Mouse (Mus musculus): ENCODE results near the gene Ehmt2.
"Not testable (repeated sequence)": the region's sequence is repeated elsewhere in the genome, so short reads cannot be mapped to it uniquely, and the experiment has no call there.

Gene Ehmt2

DNA sequence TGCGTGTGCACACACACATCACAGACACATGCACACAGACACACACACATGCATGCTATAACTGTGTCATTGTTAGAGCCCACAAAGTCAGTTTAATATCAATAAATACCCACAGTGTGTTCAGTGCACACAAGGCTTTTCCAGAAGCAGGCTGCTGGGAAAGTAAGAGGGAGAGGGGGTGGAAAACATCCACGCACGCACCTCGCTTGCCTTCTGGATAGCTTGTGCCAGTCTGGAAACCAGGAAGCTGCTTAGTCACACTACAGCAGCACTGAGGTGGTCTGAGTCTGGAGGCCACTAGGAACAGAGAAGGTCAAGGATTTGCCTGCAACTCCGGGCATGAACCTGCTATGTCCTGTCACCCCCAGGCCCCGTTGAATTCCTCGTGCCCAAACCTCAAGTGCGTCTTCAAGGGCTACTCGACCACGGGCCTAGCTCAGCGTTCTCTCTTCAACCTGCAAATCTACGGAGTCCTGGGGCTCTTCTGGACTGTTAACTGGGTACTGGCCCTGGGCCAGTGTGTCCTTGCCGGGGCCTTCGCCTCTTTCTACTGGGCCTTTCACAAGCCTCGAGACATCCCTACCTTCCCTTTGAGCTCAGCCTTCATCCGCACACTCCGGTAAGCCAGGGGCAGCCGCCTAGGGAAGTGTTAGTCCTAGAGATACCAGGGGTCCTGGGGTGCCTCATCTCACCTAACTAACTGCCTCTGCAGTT lies 29.2 kb downstream of the Ehmt2 start:
- no peak for DNase-seq (ENCODE audit: low spot score in 2 of 2)

DNA sequence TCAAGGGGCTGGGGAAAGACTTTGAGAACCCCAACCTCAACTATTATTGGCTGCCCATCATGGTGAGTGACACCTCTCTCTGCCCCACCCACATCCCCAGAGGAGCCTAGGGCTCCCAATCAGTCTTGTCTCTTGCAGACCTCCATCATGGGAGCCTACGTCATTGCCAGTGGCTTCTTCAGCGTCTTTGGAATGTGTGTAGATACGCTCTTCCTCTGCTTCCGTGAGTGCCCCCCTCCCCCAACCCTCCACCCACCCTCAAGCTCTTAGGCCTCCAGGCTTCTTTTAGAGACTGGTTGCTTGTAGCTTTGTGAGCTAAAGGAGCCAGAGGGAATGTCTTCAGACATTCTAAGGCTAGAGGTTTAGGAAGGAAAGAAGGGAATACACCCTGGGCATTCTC lies 30.6 kb downstream of the Ehmt2 start:
- DNase-seq (ENCODE audit: low spot score in 2 of 2): no peak

DNA sequence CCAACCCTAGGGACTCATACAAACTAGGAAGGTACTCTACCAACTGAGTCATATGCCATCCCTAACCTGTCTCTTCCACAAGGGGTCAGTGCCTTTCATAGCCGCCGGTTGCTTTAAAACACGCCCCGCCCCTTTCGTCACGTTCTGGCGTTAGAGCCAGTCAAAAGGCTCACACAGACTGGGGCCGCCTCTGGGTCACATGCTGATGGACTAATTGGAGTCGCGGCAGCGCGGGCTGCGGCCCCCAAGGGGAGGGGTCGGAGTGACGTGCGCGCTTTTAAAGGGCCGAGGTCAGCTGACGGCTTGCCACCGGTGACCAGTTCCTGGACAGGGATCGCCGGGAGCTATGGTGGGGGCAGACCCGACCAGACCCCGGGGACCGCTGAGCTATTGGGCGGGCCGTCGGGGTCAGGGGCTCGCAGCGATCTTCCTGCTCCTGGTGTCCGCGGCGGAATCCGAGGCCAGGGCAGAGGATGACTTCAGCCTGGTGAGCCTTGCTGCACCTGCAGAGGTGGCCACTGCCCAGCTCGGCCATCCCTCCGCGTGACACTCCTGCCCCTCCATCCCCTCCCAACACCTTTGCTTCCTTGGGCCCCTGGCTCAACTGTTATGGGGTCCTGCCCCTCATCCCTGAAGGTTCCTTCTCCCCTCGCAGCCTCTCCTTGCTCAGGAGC lies 32.9 kb downstream of the Ehmt2 start, which contains the start of gene Neu1:
Neu1 (plus strand) TSS at position 193 of the 674 bp plus-strand sequence.
- DNase-seq (ENCODE audit: low spot score in 2 of 2): peak; percentile 90 to 97

DNA sequence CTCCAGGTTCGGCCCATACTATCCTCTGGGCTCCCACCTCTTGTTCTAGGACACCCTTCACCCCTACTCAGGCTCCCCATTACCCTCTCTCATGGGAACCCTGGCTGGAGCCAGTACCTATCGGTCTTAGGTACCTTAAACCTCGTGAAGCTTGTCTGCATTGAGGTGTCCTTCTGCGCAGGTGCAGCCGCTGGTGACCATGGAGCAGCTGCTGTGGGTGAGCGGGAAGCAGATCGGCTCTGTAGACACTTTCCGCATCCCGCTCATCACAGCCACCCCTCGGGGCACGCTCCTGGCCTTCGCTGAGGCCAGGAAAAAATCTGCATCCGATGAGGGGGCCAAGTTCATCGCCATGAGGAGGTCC lies 33.4 kb downstream of the Ehmt2 start:
- no peak for DNase-seq (ENCODE audit: low spot score in 2 of 2)

- DNase-seq (ENCODE audit: low spot score in 2 of 2): no peak
Measured at GRCm38 (mm10) chr17:34932287-34932686, 34.0 kb downstream of the Ehmt2 start.

DNA sequence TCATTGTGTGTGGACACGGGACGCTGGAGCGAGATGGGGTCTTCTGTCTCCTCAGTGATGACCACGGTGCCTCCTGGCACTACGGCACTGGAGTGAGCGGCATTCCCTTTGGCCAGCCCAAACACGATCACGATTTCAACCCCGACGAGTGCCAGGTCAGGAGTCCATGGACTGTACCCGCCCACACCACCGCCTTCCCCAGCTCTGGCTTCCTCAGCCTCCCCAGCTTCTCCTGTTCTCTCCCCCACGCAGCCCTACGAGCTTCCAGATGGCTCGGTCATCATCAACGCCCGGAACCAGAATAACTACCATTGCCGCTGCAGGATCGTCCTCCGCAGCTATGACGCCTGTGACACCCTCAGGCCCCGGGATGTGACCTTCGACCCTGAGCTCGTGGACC lies 35.8 kb downstream of the Ehmt2 start:
- no peak for DNase-seq (ENCODE audit: low spot score in 2 of 2)

- DNase-seq (ENCODE audit: low spot score in 2 of 2): no peak
Measured at GRCm38 (mm10) chr17:34934830-34935229, 36.6 kb downstream of the Ehmt2 start.

- DNase-seq (ENCODE audit: low spot score in 2 of 2): no peak
Measured at GRCm38 (mm10) chr17:34937960-34938505, 39.8 kb downstream of the Ehmt2 start.

- no peak for DNase-seq (ENCODE audit: low spot score in 2 of 2)
Measured at GRCm38 (mm10) chr17:34941344-34942041, 43.2 kb downstream of the Ehmt2 start.

DNA sequence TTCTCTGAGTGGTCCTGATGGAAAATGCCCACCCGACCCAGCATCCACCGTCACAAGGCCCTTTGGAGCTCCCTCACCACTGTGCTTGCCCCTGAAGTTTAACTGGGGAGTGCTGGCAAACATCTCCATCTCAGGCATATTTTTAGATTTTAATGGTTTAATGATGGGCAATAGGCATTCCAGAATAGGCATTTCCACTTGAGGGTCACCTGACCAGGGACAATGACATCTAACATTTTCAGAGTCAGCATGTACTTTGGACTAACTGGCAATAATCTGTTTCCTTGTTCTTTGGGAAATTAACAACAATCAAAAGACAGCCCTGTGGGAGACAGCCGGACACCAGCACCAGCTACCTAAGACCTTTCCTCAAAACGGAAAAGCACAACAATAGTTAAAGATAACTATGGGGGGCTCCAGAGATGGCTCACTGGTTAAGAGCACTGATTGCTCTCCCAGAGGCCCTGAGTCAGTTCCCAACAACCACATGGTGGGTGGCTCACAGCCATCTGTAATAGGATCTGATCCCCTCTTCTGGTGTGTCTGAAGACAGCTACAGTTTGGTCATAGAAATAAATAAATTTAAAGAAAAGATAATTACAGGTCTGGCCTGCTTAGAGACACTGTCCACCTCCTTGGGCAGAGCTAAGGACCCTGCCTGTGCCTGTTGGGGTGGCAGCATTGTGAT lies 45.0 kb downstream of the Ehmt2 start:
- DNase-seq (ENCODE audit: low spot score in 2 of 2): no peak

GRCm38 (mm10) chr17:34944362-34944761 lies 46.1 kb downstream of the Ehmt2 start:
- DNase-seq (ENCODE audit: low spot score in 2 of 2): no peak

GRCm38 (mm10) chr17:34946486-34947140 lies 48.3 kb downstream of the Ehmt2 start:
- DNase-seq (ENCODE audit: low spot score in 2 of 2): no peak

- DNase-seq (ENCODE audit: low spot score in 2 of 2): no peak
Measured at GRCm38 (mm10) chr17:34947606-34948005, 49.3 kb downstream of the Ehmt2 start.

GRCm38 (mm10) chr17:34948721-34949552 lies 50.7 kb downstream of the Ehmt2 start:
- DNase-seq (ENCODE audit: low spot score in 2 of 2): not testable (repeated sequence)

DNA sequence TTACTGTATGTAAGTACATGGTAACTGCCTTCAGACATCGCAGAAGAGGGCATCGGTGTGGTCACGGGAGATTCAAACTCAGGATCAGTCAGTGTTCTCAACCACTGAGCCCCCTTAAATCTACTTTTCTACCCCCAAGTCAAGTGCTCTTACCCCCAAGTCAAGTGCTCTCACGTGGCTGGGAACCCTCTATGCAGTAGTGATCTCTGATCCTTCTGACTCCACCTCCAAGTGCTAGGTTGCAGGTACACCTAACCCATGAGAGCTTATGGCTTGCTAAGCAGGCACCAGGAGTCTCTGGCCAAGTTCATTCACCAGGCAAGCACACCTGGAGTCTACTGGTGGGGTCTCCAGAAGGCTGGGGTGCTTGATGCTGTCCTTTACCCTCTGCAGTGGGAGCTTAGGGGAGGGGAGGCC lies 51.3 kb downstream of the Ehmt2 start:
- no peak for DNase-seq (ENCODE audit: low spot score in 2 of 2)

GRCm38 (mm10) chr17:34950514-34951455 lies 52.5 kb downstream of the Ehmt2 start:
- no peak for DNase-seq (ENCODE audit: low spot score in 2 of 2)

DNA sequence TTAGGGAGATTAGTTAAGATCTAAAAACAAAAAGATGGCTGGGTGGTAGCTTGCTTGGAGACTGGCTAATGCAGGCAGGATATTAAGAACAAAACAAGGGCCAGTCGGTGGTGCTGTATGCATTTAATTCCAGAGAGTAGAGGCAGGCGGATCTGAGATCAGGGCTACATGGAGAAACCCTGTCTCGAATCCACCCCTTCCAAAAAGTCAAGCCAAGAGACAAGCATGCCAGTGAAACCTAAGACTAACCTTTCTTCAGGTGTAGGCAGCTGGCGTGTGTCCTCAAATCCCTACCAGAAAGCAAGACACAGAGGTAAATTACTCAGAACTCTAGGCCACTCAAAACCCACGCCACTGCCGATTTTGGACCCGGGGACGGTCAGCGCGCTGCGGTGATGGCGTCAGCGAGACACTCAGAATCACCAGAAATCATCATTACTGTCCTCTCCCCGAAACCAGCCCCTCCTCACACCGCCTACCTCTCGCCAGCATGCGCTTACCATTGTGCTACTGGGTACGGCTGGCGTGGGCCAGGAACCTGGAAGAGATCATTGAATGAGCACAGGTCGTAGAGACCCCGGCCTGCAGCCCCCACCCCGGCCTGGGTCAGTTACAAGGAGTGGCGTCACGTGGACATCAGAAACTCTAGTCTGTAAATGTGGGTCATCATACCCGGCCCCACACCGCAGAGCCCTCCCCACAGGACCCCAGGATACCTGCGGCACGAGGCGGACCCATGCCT lies 53.5 kb downstream of the Ehmt2 start:
- DNase-seq (ENCODE audit: low spot score in 2 of 2): no peak

GRCm38 (mm10) chr17:34952378-34953040 lies 54.2 kb downstream of the Ehmt2 start:
- DNase-seq (ENCODE audit: low spot score in 2 of 2): peak; percentile 79 to 88
